Mouse (Mus musculus) erythroblast, embryonic 14.5 days (primary cell): ENCODE results near the gene Tbl1x. TPM values are rescaled to one million over a fixed set of nuclear protein-coding genes. Genes with fewer than 3 reads are reported as not detected.
"Not testable (repeated sequence)": the region's sequence is repeated elsewhere in the genome, so short reads cannot be mapped to it uniquely, and the experiment has no call there.

Source experiments
- H3K27me3 ChIP-seq: 2 replicates; pipeline ENCODE4 v1.6.1; 2012; ENCODE audit warnings: inconsistent platforms; ENCODE audit not compliant: control insufficient read depth
- H3K36me3 ChIP-seq: 2 replicates; pipeline ENCODE4 v1.6.1; 2012; ENCODE audit warnings: mild to moderate bottlenecking, inconsistent platforms; ENCODE audit not compliant: control insufficient read depth
- H3K4me1 ChIP-seq: 2 replicates; pipeline ENCODE4 v1.6.1; 2012; ENCODE audit warnings: inconsistent platforms; ENCODE audit not compliant: control insufficient read depth
- H3K4me3 ChIP-seq: replicated peaks from 2 replicates; pipeline ENCODE3; 2012; ENCODE audit warnings: moderate library complexity, mild to moderate bottlenecking, inconsistent platforms
- H3K9me3 ChIP-seq: 2 replicates; pipeline ENCODE4 v1.6.1; 2012; ENCODE audit warnings: low read length, inconsistent platforms, mixed read lengths; ENCODE audit not compliant: control insufficient read depth
- GATA1 ChIP-seq: IDR thresholded peaks from 2 replicates; pipeline ENCODE4 v1.6.1; 2012; ENCODE audit warnings: low read length, inconsistent platforms, mixed read lengths
- TAL1 ChIP-seq: IDR thresholded peaks from 3 replicates; pipeline ENCODE4 v1.6.1; 2012; ENCODE audit warnings: low read length, inconsistent platforms, mixed read lengths
- polyA plus RNA-seq: library from polyadenylated mRNA; stranded (reverse); fragments of >175 nt; gene quantifications from 2 replicates; pipeline ENCODE4 v1.2.3, GENCODE M21; 2012

Tbl1x gene
- polyA plus RNA-seq, 1 experiment, result 0.10 TPM

DNA sequence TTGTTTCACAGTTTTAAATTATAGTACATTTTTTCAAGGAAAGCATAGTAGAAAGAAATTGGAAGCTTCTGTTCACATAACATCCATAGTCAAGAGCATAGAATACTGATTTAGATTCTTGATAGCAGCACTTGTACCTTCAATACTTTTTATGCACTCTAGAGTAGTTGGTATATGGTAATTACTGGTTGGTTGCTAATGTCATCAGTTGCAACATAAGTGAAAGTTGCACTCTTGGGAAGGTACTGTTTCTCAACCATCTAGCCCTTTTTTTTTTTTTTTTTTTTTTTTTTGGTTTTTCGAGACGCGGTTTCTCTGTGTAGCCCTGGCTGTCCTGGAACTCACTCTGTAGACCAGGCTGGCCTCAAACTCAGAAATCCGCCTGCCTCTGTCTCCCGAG lies 20.2 kb downstream of the Tbl1x start:
- no peaks in the 10 kb centered on the region; the same call in 1 of the 2 replicates for H3K36me3 ChIP-seq
- H3K4me1 ChIP-seq, result no peaks in the 10 kb centered on the region
- no peak for TF ChIP-seq TAL1
- no peak for TF ChIP-seq GATA1
- no peaks in the 10 kb centered on the region for H3K27me3 ChIP-seq
- no peaks in the 10 kb centered on the region for H3K9me3 ChIP-seq
- H3K4me3 ChIP-seq, result no peak overlapping the region

DNA sequence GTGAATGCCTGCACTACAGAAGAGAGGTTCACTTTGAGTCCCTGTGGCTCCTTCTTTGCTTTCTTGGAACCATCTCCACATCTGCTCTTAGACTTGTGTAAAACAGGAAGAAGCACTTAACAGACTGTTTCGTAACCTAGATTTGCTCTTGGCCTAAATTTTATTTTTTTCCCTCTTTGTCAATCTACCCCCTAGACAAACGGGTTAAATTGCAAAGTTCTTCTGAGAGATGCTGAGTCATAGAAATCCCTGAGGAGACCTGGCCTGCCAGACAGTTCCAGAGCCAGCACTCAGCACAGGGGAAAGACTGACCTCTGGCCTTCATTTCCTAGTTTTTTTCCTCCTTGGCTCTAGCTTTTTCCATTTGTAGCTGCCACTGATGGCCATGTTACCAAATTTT lies 23.1 kb downstream of the Tbl1x start:
- no peaks in the 10 kb centered on the region for H3K27me3 ChIP-seq
- no peaks in the 10 kb centered on the region for H3K36me3 ChIP-seq
- no peaks in the 10 kb centered on the region for H3K9me3 ChIP-seq
- H3K4me1 ChIP-seq, result no peaks in the 10 kb centered on the region
- TF ChIP-seq GATA1, result no peak
- no peak for TF ChIP-seq TAL1
- no peak overlapping the region for H3K4me3 ChIP-seq

GRCm38 (mm10) chrX:77539770-77540169 lies 29.0 kb downstream of the Tbl1x start:
- H3K4me3 ChIP-seq, H3K27me3 ChIP-seq, H3K4me1 ChIP-seq, H3K36me3 ChIP-seq, H3K9me3 ChIP-seq: not testable (repeated sequence)

DNA sequence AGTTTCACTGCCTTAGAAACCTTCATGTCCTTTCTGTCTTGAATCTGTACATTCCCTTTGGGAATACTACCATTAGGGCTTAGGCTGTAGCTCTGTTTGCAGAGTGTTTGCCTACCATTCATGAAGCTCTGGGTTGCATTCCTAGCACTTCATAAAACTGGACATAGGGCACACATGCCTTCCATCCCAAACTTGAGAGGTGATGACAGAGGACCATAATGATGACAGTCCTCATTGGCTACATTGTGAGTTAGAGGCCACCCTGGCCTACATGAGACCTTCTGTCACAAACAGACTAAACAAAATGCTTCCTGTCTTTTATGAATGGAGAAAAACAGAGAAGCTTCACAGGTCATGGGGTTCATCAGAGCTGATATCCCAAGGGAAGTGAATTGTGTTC lies 33.2 kb downstream of the Tbl1x start:
- Histone ChIP-seq H3K36me3 (no peaks in the 10 kb centered on the region), H3K4me1 (peaks cover 7% of the 10 kb centered on the region), H3K9me3 (no peaks in the 10 kb centered on the region), H3K27me3 (no peaks in the 10 kb centered on the region), H3K4me3 (no peak overlapping the region)
- TF ChIP-seq TAL1 (no peak), GATA1 (no peak)

- H3K9me3 ChIP-seq, result no peaks in the 10 kb centered on the region
- H3K27me3 ChIP-seq, result no peaks in the 10 kb centered on the region
- H3K4me1 ChIP-seq, result peaks cover 7% of the 10 kb centered on the region
- H3K4me3 ChIP-seq, result no peak overlapping the region
- no peaks in the 10 kb centered on the region; the same call in 1 of the 2 replicates for H3K36me3 ChIP-seq
- no peak for TF ChIP-seq TAL1
- no peak for TF ChIP-seq GATA1
Measured at GRCm38 (mm10) chrX:77544550-77544949, 33.7 kb downstream of the Tbl1x start.

GRCm38 (mm10) chrX:77545362-77546078 lies 34.7 kb downstream of the Tbl1x start:
- no peaks in the 10 kb centered on the region; the same call in 1 of the 2 replicates for H3K36me3 ChIP-seq
- H3K4me3 ChIP-seq, result no peak overlapping the region
- H3K4me1 ChIP-seq, result peaks cover 7% of the 10 kb centered on the region
- TF ChIP-seq GATA1 (no peak), TAL1 (no peak)
- H3K9me3 ChIP-seq, result no peaks in the 10 kb centered on the region
- H3K27me3 ChIP-seq, result no peaks in the 10 kb centered on the region

DNA sequence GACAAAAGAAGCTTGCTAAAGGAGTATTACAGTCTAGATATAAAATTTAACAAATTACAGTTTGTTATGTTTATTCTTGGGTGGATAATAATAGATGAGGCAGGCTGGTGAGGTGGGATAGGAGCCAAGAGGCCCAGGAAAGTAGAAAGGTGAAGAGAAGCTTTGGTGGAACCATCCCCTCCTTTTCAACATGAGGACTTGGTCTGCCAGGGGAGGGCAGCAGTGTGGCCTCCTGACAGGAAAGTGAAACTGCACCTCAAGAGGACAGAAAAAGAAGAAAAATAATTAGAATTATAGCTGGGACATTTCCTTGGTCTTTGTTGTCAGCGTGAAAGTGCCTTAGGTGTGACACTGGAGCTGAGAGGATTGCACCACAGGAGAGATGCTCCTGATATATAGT lies 35.6 kb downstream of the Tbl1x start:
- Histone ChIP-seq H3K4me1 (peaks cover 7% of the 10 kb centered on the region), H3K27me3 (no peaks in the 10 kb centered on the region), H3K36me3 (no peaks in the 10 kb centered on the region; the same call in 1 of the 2 replicates), H3K9me3 (no peaks in the 10 kb centered on the region), H3K4me3 (no peak overlapping the region)
- no peak for TF ChIP-seq TAL1
- TF ChIP-seq GATA1, result no peak

GRCm38 (mm10) chrX:77548951-77549350 lies 38.1 kb downstream of the Tbl1x start:
- TF ChIP-seq TAL1, result no peak
- no peak for TF ChIP-seq GATA1
- H3K36me3 ChIP-seq, result no peaks in the 10 kb centered on the region; the same call in 1 of the 2 replicates
- H3K9me3 ChIP-seq, result no peaks in the 10 kb centered on the region
- H3K4me3 ChIP-seq, result no peak overlapping the region
- H3K27me3 ChIP-seq, result no peaks in the 10 kb centered on the region
- H3K4me1 ChIP-seq, result peaks cover 7% of the 10 kb centered on the region

GRCm38 (mm10) chrX:77550388-77550787 lies 39.6 kb downstream of the Tbl1x start:
- H3K27me3 ChIP-seq, result no peaks in the 10 kb centered on the region
- TF ChIP-seq TAL1 (no peak), GATA1 (no peak)
- H3K36me3 ChIP-seq, result no peaks in the 10 kb centered on the region; the same call in 1 of the 2 replicates
- H3K4me1 ChIP-seq, result peaks cover 7% of the 10 kb centered on the region
- H3K4me3 ChIP-seq, result no peak overlapping the region
- H3K9me3 ChIP-seq, result no peaks in the 10 kb centered on the region

GRCm38 (mm10) chrX:77551306-77551705 lies 40.5 kb downstream of the Tbl1x start:
- TF ChIP-seq TAL1 (no peak), GATA1 (no peak)
- no peaks in the 10 kb centered on the region for H3K27me3 ChIP-seq
- H3K4me3 ChIP-seq, result no peak overlapping the region
- no peaks in the 10 kb centered on the region; the same call in 1 of the 2 replicates for H3K36me3 ChIP-seq
- H3K9me3 ChIP-seq, result no peaks in the 10 kb centered on the region
- peaks cover 2% of the 10 kb centered on the region for H3K4me1 ChIP-seq
